Mouse (Mus musculus) ES-E14 (cell line): ENCODE data around the gene Olfr1425.

Experiments used
- CHD2 ChIP-seq: IDR thresholded peaks from 2 replicates; pipeline ENCODE4 v1.6.1; 2014; ENCODE audit warnings: mild to moderate bottlenecking, low read depth, low read length, inconsistent platforms
- HCFC1 ChIP-seq: IDR thresholded peaks from 2 replicates; pipeline ENCODE4 v1.6.1; 2012; ENCODE audit warnings: low read length, inconsistent platforms, borderline replicate concordance; ENCODE audit not compliant: insufficient read depth
- MAFK ChIP-seq: IDR thresholded peaks from 2 replicates; pipeline ENCODE4 v1.6.1; 2014; ENCODE audit warnings: mild to moderate bottlenecking, low read depth, low read length, inconsistent platforms; ENCODE audit not compliant: insufficient read depth
- ZC3H11A ChIP-seq: IDR thresholded peaks from 2 replicates; pipeline ENCODE4 v1.6.1; 2012; ENCODE audit warnings: low read depth, mild to moderate bottlenecking, inconsistent platforms, low read length, borderline replicate concordance
- ZNF384 ChIP-seq: IDR thresholded peaks from 2 replicates; pipeline ENCODE4 v1.6.1; 2012; ENCODE audit warnings: low read depth, low read length, inconsistent platforms

GRCm38 (mm10) chr19:12026606-12027005 is 50.9 kb downstream of the Olfr1425 start:
- TF ChIP-seq ZNF384 (no peak), ZC3H11A (no peak), HCFC1 (no peak), CHD2 (no peak), MAFK (no peak)
